Mouse (Mus musculus) forebrain, embryonic 14.5 days (tissue): ENCODE results near the gene Prkce. TPM values are rescaled to one million over a fixed set of nuclear protein-coding genes. Genes with fewer than 3 reads are reported as not detected.

Source experiments
- ATAC-seq: fragments of 200-750 bp; cut with Nextera tagmentation; 2 replicates; pipeline ENCODE4 v1.8.0; 2017; ENCODE audit warnings: mild to moderate bottlenecking, moderate library complexity
- DNase-seq: peaks from one replicate; pipeline ENCODE4 v3.0.0-alpha.2; 2015; ENCODE audit warnings: low spot score
- H3K27ac ChIP-seq: fragments of 300-500 bp; sonication (generic); 2 replicates; pipeline ENCODE4 v1.5.1; 2014; ENCODE audit warnings: low read depth, mild to moderate bottlenecking, control low read depth, low read length, moderate library complexity
- H3K27me3 ChIP-seq: fragments of 300-500 bp; sonication (generic); replicated peaks from 2 replicates; pipeline ENCODE4 v1.6.1; 2014; ENCODE audit warnings: low read length, control low read depth, mixed read lengths; ENCODE audit not compliant: control insufficient read depth, insufficient read depth
- H3K36me3 ChIP-seq: fragments of 300-500 bp; sonication (generic); 2 replicates; pipeline ENCODE4 v1.6.1; 2014; ENCODE audit warnings: low read length, control low read depth; ENCODE audit not compliant: control insufficient read depth, insufficient read depth
- H3K4me1 ChIP-seq: fragments of 300-500 bp; sonication (generic); 2 replicates; pipeline ENCODE4 v1.6.1; 2014; ENCODE audit warnings: antibody characterized with exemption, low read length, control low read depth; ENCODE audit not compliant: control insufficient read depth, insufficient read depth
- H3K4me2 ChIP-seq: fragments of 300-500 bp; sonication (generic); 2 replicates; pipeline ENCODE4 v1.6.1; 2014; ENCODE audit warnings: mild to moderate bottlenecking, control low read depth, low read length
- H3K4me3 ChIP-seq: fragments of 300-500 bp; sonication (generic); 2 replicates; pipeline ENCODE4 v1.5.1; 2014; ENCODE audit warnings: low read depth, low read length, control low read depth
- H3K9ac ChIP-seq: fragments of 300-500 bp; sonication (generic); 2 replicates; pipeline ENCODE4 v1.6.1; 2014; ENCODE audit warnings: mild to moderate bottlenecking, low read length, control low read depth, moderate library complexity
- H3K9me3 ChIP-seq: fragments of 300-500 bp; sonication (generic); replicated peaks from 2 replicates; pipeline ENCODE4 v1.6.1; 2016; ENCODE audit warnings: low read length, control low read depth, mixed read lengths; ENCODE audit not compliant: control insufficient read depth
- WGBS: fragments of 180-500 bp; shearing (Covaris S2); extraction: QIAGEN DNeasy Blood & Tissue Kit; methylation state at CpG from one replicate; pipeline ENCODE4 v1.1.7; 2014; 5-methylcytosine and 5-hydroxymethylcytosine counted together
- polyA plus RNA-seq: library from polyadenylated mRNA; unstranded; fragments of >200 nt; fragmentation: Nextera tagmentation; extraction: Ambion mirVana; gene quantifications from 2 replicates; pipeline ENCODE4 v1.2.1, GENCODE M21; 2014

The Prkce gene
- polyA plus RNA-seq, 1 experiment from 2014 or later = 16.9 TPM

DNA sequence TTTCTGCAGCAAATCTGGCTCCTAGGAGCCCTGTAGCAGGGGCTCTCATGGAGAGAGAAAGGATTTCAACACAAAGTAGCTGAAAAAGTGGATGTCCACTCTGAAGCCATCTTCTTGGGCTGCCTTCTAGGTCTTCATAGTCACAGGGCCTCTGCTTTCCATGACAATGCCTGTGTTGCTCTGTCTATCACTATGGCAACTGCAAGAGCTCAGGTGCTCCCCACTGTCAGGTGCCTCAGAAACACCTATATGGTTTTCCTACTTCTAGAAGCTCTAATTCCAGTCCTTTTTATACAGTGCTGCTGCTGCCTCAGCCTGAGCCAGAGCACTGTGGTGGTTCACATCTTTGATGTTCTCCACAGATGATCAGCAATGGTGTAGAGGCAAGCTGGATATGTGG is 229.5 kb downstream of the Prkce start:
- no peak for ATAC-seq
- no peaks in the 10 kb centered on the region for H3K27me3 ChIP-seq

DNA sequence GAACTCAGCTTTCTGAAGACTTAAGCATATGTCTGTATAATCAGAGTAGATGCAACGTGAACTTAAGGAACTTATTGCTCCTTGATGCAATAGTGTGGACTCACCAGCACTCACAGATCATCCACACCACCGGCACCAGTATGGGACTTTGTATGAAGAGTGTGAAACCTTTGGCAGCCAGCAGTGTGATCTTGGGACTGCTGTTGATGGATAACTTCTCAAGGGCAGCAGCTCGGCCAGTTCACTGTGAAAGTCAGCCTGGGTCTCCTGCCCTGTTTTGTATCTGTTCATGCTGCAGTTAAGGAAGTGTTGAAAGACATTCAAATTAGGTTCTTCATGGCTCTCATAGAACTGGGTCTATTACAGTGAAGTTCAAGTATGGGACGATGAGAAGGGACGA is 230.1 kb downstream of the Prkce start:
- H3K9me3 ChIP-seq = no peaks in the 10 kb centered on the region
- no peaks in the 10 kb centered on the region for H3K27me3 ChIP-seq
- H3K4me3 ChIP-seq = no peak overlapping the region
- ATAC-seq (no peak), DNase-seq (no peak)
- WGBS = 83% methylated on average over 5 of the region's 5 CpGs
- H3K27ac ChIP-seq = no peak overlapping the region
- H3K36me3 ChIP-seq = no peaks in the 10 kb centered on the region
- no peak overlapping the region for H3K4me2 ChIP-seq
- H3K4me1 ChIP-seq = no peaks in the 10 kb centered on the region
- no peak overlapping the region for H3K9ac ChIP-seq

More for the DNA sequence above, 229.5 kb downstream of the Prkce start:
- H3K4me2 ChIP-seq = no peak overlapping the region
- no peak overlapping the region for H3K4me3 ChIP-seq
- H3K9ac ChIP-seq = no peak overlapping the region
- DNase-seq = no peak
- H3K27ac ChIP-seq = no peak overlapping the region
- no peaks in the 10 kb centered on the region for H3K4me1 ChIP-seq
- H3K36me3 ChIP-seq = no peaks in the 10 kb centered on the region
- H3K9me3 ChIP-seq = no peaks in the 10 kb centered on the region

DNA sequence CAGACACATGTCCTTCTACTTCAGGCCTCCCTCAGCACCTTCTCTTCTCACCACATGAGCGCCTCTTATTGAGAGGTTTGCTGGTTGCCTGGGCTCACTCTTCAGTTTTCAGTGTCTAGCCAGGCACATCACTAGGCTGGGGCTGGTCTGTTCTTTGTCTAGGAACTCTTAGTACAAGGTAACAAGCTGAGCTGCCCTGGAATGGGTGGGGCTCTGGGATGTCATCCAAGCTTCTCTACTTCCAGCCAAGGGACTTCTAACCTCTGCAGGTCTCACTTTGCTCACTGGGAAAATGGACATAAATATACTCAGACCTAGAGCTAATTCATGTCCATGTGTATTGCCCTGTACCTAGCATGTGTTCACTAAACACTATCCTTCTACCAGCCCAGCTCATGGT is 230.6 kb downstream of the Prkce start:
- DNase-seq (no peak), ATAC-seq (no peak)
- Histone ChIP-seq H3K36me3 (no peaks in the 10 kb centered on the region), H3K4me1 (no peaks in the 10 kb centered on the region), H3K27me3 (no peaks in the 10 kb centered on the region), H3K9ac (no peak overlapping the region), H3K27ac (no peak overlapping the region), H3K4me2 (no peak overlapping the region), H3K9me3 (no peaks in the 10 kb centered on the region), H3K4me3 (no peak overlapping the region)
- WGBS = 88% methylated on average over 1 of the region's 1 CpGs

DNA sequence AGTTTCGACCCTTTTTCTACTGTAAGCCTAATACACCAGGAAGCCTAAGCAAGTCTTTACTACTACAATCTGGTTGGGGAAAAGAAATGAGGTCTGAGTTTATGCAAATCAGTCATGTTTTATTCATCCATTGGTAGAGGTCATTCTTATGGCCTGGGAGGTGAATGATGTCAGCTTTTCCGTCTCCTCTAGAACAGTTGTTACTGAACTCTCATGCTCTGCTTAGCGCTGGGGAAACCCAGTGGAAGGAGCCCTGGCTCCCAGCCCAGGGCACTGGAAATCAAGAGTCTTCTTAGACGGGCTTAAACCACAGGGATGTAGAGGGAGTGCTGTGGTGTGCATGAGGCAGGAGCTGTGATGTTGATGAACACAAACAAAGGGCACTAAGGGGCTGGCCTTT is 232.4 kb downstream of the Prkce start:
- H3K36me3 ChIP-seq = no peaks in the 10 kb centered on the region
- H3K4me2 ChIP-seq = no peak overlapping the region
- 48% methylated on average over 4 of the region's 4 CpGs for WGBS
- ATAC-seq (peak; percentile 58; the same call in 1 of the 2 replicates), DNase-seq (peak; percentile 35)
- H3K27me3 ChIP-seq = no peaks in the 10 kb centered on the region
- no peak overlapping the region for H3K27ac ChIP-seq
- H3K4me3 ChIP-seq = no peak overlapping the region
- no peaks in the 10 kb centered on the region for H3K4me1 ChIP-seq
- no peaks in the 10 kb centered on the region for H3K9me3 ChIP-seq
- H3K9ac ChIP-seq = no peak overlapping the region

DNA sequence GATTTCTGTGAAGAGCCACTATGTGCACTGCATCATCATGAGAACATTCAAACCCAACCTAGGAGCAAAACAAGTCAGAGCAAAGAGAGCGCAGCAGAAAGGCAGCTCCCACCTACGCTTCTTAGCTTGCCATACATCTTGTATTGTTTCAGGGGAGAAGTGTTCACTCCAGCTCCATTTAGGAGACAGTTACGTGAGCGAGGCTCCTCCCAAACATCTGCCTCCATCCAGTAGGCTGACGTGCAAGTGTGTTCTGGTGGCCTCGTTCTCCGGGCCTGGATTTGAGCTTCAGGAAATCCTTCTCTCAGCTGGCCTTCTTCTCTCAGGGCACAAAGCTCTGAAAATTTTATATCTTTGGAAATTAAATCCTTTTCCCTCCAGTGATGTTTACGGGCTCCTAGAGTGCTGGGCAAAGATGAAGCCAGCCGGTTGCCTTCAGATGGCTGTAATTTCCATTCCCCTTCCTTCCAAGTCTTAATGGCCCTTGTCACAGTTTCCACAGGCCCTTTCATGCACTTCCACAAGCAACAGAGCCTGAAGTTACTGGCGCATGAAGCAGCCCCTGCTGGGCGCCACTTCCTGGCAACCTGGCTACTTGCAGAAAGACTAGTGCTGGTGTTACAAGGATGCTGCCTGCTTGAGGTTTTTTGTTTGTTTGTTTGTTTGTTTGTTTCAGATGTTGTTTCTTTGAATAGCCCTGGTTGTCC is 237.4 kb downstream of the Prkce start:
- no peak for ATAC-seq
- no peak overlapping the region for H3K4me3 ChIP-seq
- WGBS = 77% methylated on average over 11 of the region's 11 CpGs
- DNase-seq = peak; percentile 23
- no peak overlapping the region for H3K4me2 ChIP-seq
- H3K36me3 ChIP-seq = no peaks in the 10 kb centered on the region
- no peaks in the 10 kb centered on the region for H3K4me1 ChIP-seq
- H3K9me3 ChIP-seq = no peaks in the 10 kb centered on the region
- H3K9ac ChIP-seq = no peak overlapping the region
- H3K27me3 ChIP-seq = no peaks in the 10 kb centered on the region
- H3K27ac ChIP-seq = no peak overlapping the region

DNA sequence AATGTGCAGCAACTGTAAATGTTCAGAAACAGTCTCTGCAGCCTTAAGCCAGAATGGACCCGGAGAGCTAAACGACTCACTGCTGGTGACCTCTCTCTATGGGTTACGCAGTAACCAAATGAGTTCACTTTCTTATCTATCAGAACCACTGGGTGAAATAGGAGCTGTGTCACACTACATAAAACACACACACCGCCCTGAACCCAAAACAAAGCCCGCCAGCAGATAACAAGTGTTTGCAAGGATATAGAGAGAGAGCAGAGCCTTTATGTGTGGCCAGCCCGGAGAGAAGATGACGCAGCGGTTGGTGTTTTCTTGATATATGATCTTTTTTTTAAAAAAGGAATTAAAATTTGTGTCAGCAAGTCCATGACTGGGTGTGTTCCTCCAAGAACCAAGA is 238.1 kb downstream of the Prkce start:
- H3K4me2 ChIP-seq = no peak overlapping the region
- no peaks in the 10 kb centered on the region for H3K9me3 ChIP-seq
- H3K9ac ChIP-seq = no peak overlapping the region
- no peak overlapping the region for H3K4me3 ChIP-seq
- DNase-seq = no peak
- WGBS = 94% methylated on average over 8 of the region's 8 CpGs
- H3K27ac ChIP-seq = no peak overlapping the region
- no peaks in the 10 kb centered on the region for H3K36me3 ChIP-seq
- no peaks in the 10 kb centered on the region for H3K27me3 ChIP-seq
- ATAC-seq = no peak
- peaks cover 4% of the 10 kb centered on the region; the same call in 1 of the 2 replicates for H3K4me1 ChIP-seq

DNA sequence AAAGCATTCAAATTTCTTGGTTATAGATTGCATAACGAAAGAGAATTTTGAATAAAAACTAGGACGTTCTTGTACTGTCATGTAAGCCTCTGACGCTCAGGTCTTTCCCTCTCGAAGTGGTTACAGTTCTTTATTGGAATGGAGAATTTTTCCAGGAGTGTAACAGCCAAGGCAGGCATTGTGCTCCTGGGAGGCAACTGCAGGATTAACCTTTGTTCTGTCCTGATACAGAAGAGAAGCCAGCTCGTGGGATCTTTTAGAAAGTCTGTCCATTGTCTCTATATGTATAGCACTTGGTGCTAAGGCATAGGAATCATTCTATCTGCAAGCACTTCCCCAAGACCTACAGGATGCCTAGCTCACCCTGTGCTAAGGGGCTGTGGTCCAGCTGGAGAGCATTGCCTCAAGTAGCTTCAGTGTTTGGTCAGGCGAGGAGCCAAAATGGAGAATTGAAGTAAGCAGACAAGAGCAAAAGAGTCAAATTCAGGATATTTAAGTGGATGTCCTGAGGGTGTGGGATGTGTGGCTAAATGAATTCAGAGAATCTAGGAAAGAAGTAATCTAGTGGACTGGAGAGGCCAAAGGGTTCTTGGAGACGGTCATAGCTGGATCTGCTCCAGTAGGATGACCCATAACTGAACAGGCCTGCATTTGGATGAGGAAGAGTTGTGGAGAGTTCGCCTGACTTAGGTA is 240.5 kb downstream of the Prkce start:
- no peak for ATAC-seq
- Histone ChIP-seq H3K9ac (no peak overlapping the region), H3K9me3 (no peaks in the 10 kb centered on the region), H3K4me3 (no peak overlapping the region), H3K4me1 (peaks cover 4% of the 10 kb centered on the region; the same call in 1 of the 2 replicates), H3K4me2 (no peak overlapping the region), H3K27ac (no peak overlapping the region), H3K36me3 (no peaks in the 10 kb centered on the region), H3K27me3 (no peaks in the 10 kb centered on the region)
- no peak for DNase-seq
- WGBS = 76% methylated on average over 8 of the region's 8 CpGs

DNA sequence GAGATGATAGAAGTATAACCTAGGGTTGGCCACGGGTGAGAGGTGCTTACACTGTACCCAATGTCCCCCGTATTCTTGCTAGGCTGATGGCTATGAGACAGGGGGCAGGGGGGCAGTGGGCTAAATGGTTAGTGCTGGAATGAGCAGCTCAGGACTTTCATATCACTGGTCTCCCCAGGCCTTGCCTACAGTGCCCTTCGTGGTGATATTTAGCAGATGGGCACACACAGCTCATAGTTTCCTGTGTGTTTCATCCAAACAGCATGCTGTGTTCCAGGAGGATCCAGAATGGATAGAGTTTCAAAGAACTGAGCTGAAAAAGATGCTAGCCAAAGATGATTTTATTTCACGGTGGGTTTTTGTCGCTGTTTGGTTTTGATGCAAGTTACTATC is 241.0 kb downstream of the Prkce start:
- no peaks in the 10 kb centered on the region for H3K36me3 ChIP-seq
- no peak for ATAC-seq
- H3K4me2 ChIP-seq = no peak overlapping the region
- H3K9me3 ChIP-seq = no peaks in the 10 kb centered on the region
- H3K27ac ChIP-seq = no peak overlapping the region
- no peak for DNase-seq
- peaks cover 4% of the 10 kb centered on the region; the same call in 1 of the 2 replicates for H3K4me1 ChIP-seq
- no peak overlapping the region for H3K9ac ChIP-seq
- H3K27me3 ChIP-seq = no peaks in the 10 kb centered on the region
- 85% methylated on average over 5 of the region's 5 CpGs for WGBS
- H3K4me3 ChIP-seq = no peak overlapping the region

DNA sequence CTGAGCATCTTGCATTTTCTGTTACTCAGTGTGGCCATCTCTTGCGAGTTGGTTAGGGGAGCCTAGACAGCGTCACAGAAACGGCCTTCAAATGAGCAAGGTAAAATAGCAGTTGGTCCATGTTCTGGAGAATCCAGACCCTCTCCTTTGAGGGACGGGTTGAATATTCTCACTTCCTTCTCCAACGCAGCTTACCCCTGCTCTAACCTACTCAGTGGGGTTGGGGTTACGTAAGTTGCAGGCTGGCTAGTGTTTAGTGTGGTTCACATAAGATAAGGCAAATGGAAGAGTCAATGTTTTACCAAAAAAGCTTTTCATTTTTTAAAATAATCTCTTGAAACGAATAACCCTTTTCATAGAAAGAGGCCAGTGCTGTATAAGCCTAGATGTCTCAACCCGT is 241.9 kb downstream of the Prkce start:
- WGBS = 90% methylated on average over 8 of the region's 8 CpGs
- Histone ChIP-seq H3K9ac (no peak overlapping the region), H3K27ac (no peak overlapping the region), H3K36me3 (no peaks in the 10 kb centered on the region), H3K9me3 (no peaks in the 10 kb centered on the region), H3K27me3 (no peaks in the 10 kb centered on the region), H3K4me2 (no peak overlapping the region), H3K4me1 (peaks cover 4% of the 10 kb centered on the region; the same call in 1 of the 2 replicates), H3K4me3 (no peak overlapping the region)
- DNase-seq = no peak
- ATAC-seq = no peak
